30 mouse cellular contexts compared by ENCODE assay signal in the genomic region with DNA sequence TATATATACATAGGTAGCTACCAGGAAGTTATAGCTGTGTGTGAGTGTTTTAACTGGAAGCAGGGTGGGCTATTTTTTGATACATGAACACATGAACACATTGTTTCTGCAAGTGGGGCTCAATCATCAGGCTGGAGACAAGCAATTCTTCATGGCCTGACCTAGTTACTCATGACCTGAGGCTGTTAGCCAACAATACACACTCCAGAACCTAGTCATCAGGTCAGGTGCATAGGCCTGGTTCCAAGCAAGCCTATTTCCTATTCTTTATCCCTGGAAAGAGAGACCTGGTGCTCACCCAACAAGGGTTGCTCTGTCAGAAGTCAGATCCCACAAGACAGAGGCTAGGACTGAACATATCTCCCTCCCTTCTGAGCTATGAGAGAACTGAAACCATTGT. TPM values are rescaled to one million over a fixed set of nuclear protein-coding genes. Genes with fewer than 3 reads are reported as not detected.
A peak's percentile ranks its signal among the peaks of the same experiment; 100 is the strongest.
DNase-seq lines count a peak whose midpoint lies in the region; ATAC-seq and TF ChIP-seq lines count a peak whose summit lies in the region.
"Had no signal": no experiment of that assay in that cellular context is flagged by ENCODE, and none has a peak within 500 bp of the region (broad histone marks: within the 10 kb centered on the region; RNA-seq: fewer than 3 reads in every experiment).

No protein-coding gene starts in this region.

- ATAC-seq in liver, postnatal 0 days, result peak; percentile 58
- peak; percentile 45 for ATAC-seq in granulocyte monocyte progenitor cell, adult 5-6 weeks (replicated peaks; ENCODE audit: poor library complexity, severe bottlenecking)
- ATAC-seq: forebrain, postnatal 0 days; hindbrain, postnatal 0 days had no signal

- H3K4me1 ChIP-seq in liver, postnatal 0 days (ENCODE audit: insufficient read depth), result no peaks in the 10 kb centered on the region
- H3K4me1 ChIP-seq in MEL (ENCODE audit: control insufficient read depth in 1 of 2, insufficient read depth in 2 of 2, low read length in 2 of 2), result peaks cover 2 to 39% of the 10 kb centered on the region in 2 experiments; a peak in 3 of 4 replicates
- peaks cover 8% of the 10 kb centered on the region for H3K4me1 ChIP-seq in limb, embryonic 10.5 days
- H3K4me1 ChIP-seq: neural tube, embryonic 12.5 days had no signal

- no peak overlapping the region for H3K9ac ChIP-seq in liver, postnatal 0 days (replicated peaks)
- H3K9ac ChIP-seq in MEL (ENCODE audit: control insufficient read depth, low read depth, low read length, poor library complexity, severe bottlenecking), result peak overlapping the region; percentile 95
- H3K9ac ChIP-seq: forebrain, postnatal 0 days; heart, embryonic 13.5 days; liver, embryonic 13.5 days; neural tube, embryonic 12.5 days had no signal

- no peak for TF ChIP-seq EP300 in liver, postnatal 0 days (IDR thresholded peaks at IDR 0.05; ENCODE audit: low read depth)
- no peak for TF ChIP-seq EP300 in MEL (IDR thresholded peaks at IDR 0.05; ENCODE audit: low read depth in 1 of 2, low read length in 2 of 2)

- no peak overlapping the region for H3K4me3 ChIP-seq in liver, postnatal 0 days (ENCODE audit: low read depth, low read length)
- H3K4me3 ChIP-seq in MEL (ENCODE audit: control insufficient read depth in 1 of 2, insufficient read depth in 1 of 2, low read depth in 2 of 2, low read length in 2 of 2), result peak overlapping the region; percentile 86 to 94
- H3K4me3 ChIP-seq in limb, embryonic 10.5 days, result no peak overlapping the region
- H3K4me3 ChIP-seq: heart, adult 2 months; heart, embryonic 13.5 days; liver, embryonic 13.5 days; neural tube, embryonic 12.5 days had no signal

- DNase-seq in adrenal gland, adult 2 months, result peak; percentile 41
- DNase-seq in adrenal gland, adult 8-10 months, result no peak
- no peak for DNase-seq in liver, postnatal 0 days
- DNase-seq in liver (no peak), MEL (ENCODE audit: low read depth, low spot score) (no peak)
- no peak for DNase-seq in limb, embryonic 10.5 days (ENCODE audit: low spot score)
- DNase-seq: cerebellum, adult 18-20 months; cerebellum, postnatal 14 days; forebrain, postnatal 0 days; gastrocnemius, postnatal 14 days; heart, adult 2 months; kidney, adult 2 months; liver, embryonic 13.5 days; midbrain, embryonic 14.5 days; retina, postnatal 1 day; right cerebral cortex, postnatal 25 days; thymus, adult 18-20 months; thymus, postnatal 36 days had no signal

- no peaks in the 10 kb centered on the region for H3K36me3 ChIP-seq in liver, postnatal 0 days (replicated peaks; ENCODE audit: insufficient read depth, low read length)
- H3K36me3 ChIP-seq in MEL (ENCODE audit: control insufficient read depth in 1 of 2, insufficient read depth in 2 of 2, low read length in 2 of 2), result peaks cover 0 to 27% of the 10 kb centered on the region in 2 experiments; a peak in 2 of 4 replicates
- no peaks in the 10 kb centered on the region for H3K36me3 ChIP-seq in limb, embryonic 10.5 days
- H3K36me3 ChIP-seq: heart, embryonic 13.5 days; liver, embryonic 13.5 days; neural tube, embryonic 12.5 days had no signal

- TF ChIP-seq CTCF in liver, postnatal 0 days (IDR thresholded peaks at IDR 0.05; ENCODE audit: low read depth), result no peak
- no peak for TF ChIP-seq CTCF in MEL (IDR thresholded peaks at IDR 0.05 in 2 of 3, conservative IDR thresholded peaks at IDR 0.05 in 1 of 3; ENCODE audit: control insufficient read depth in 1 of 3, insufficient read depth in 1 of 3, low read depth in 2 of 3, low read length in 3 of 3, poor library complexity in 1 of 3, severe bottlenecking in 1 of 3)

- H3K27me3 ChIP-seq in liver, postnatal 0 days (ENCODE audit: insufficient read depth, low read length), result no peaks in the 10 kb centered on the region
- H3K27me3 ChIP-seq in MEL (ENCODE audit: control insufficient read depth in 1 of 2, insufficient read depth in 2 of 2, low read length in 2 of 2), result no peaks in the 10 kb centered on the region
- H3K27me3 ChIP-seq in limb, embryonic 10.5 days (ENCODE audit: low read depth, poor library complexity, severe bottlenecking), result no peaks in the 10 kb centered on the region
- H3K27me3 ChIP-seq: heart, embryonic 13.5 days; liver, embryonic 13.5 days; neural tube, embryonic 12.5 days had no signal

- no peak overlapping the region for H3K27ac ChIP-seq in liver, postnatal 0 days (ENCODE audit: low read depth)
- peak overlapping the region; percentile 67 for H3K27ac ChIP-seq in MEL (ENCODE audit: control insufficient read depth, low read depth, low read length)
- H3K27ac ChIP-seq in limb, embryonic 10.5 days, result no peak overlapping the region
- H3K27ac ChIP-seq: heart, adult 2 months; heart, embryonic 13.5 days; hindbrain, postnatal 0 days; kidney, postnatal 0 days; liver, embryonic 13.5 days; neural tube, embryonic 12.5 days had no signal

- no peak overlapping the region for H3K4me2 ChIP-seq in liver, postnatal 0 days (ENCODE audit: low read depth, low read length)
- H3K4me2 ChIP-seq: heart, embryonic 13.5 days; liver, embryonic 13.5 days; neural tube, embryonic 12.5 days had no signal

- H3K79me2 ChIP-seq in MEL (ENCODE audit: control insufficient read depth, insufficient read depth, low read length, poor library complexity), result peaks cover 19% of the 10 kb centered on the region

- TF ChIP-seq POLR2A in MEL (IDR thresholded peaks at IDR 0.05; ENCODE audit: control insufficient read depth in 1 of 2, insufficient read depth in 1 of 2, low read depth in 1 of 2, low read length in 2 of 2, poor library complexity in 1 of 2), result no peak

- no peak for TF ChIP-seq RAD21 in MEL (IDR thresholded peaks at IDR 0.05; ENCODE audit: low read depth, low read length)

- H3K9me3 ChIP-seq in liver, postnatal 0 days (ENCODE audit: low read length), result no peaks in the 10 kb centered on the region
- H3K9me3 ChIP-seq in MEL (replicated peaks; ENCODE audit: insufficient read depth, low read length), result no peaks in the 10 kb centered on the region
- no peaks in the 10 kb centered on the region for H3K9me3 ChIP-seq in limb, embryonic 10.5 days (replicated peaks)
- H3K9me3 ChIP-seq: heart, embryonic 13.5 days; liver, embryonic 13.5 days; neural tube, embryonic 12.5 days had no signal

TF ChIP-seq in MEL, 35 proteins besides CTCF, POLR2A, EP300 and RAD21:
- TF ChIP-seq MEF2A (IDR thresholded peaks at IDR 0.05; ENCODE audit: extremely low read depth, insufficient replicate concordance, low read depth, low read length, poor library complexity, severe bottlenecking) (no peak), HCFC1 (IDR thresholded peaks at IDR 0.05; ENCODE audit: low read depth, low read length) (no peak), MYC (IDR thresholded peaks at IDR 0.05; ENCODE audit: low read depth, low read length) (no peak), KAT2A (conservative IDR thresholded peaks at IDR 0.05; ENCODE audit: low read depth, low read length) (no peak), RCOR1 (IDR thresholded peaks at IDR 0.05; ENCODE audit: low read depth, low read length) (no peak), CHD1 (IDR thresholded peaks at IDR 0.05; ENCODE audit: low read depth, low read length) (no peak), USF1 (IDR thresholded peaks at IDR 0.05; ENCODE audit: low read depth, low read length) (no peak), TAL1 (IDR thresholded peaks at IDR 0.05; ENCODE audit: low read length) (no peak), JUND (IDR thresholded peaks at IDR 0.05; ENCODE audit: low read depth, low read length) (no peak), ZC3H11A (IDR thresholded peaks at IDR 0.05; ENCODE audit: low read depth, low read length) (no peak), ETS1 (IDR thresholded peaks at IDR 0.05; ENCODE audit: low read depth, low read length) (no peak)

RNA-seq across cellular contexts. Expression of gene Fam3b, which starts 3.1 kb away (rescaled TPM):
- total RNA-seq in adrenal gland, adult 2 months (2021), result not detected
- polyA plus RNA-seq in adrenal gland, adult 2 months (2012; rRNA removed), result not detected in 2 replicates
- not detected for total RNA-seq in adrenal gland, adult 8-10 months (2022)
- 0.15 TPM in 1 of 2 replicates, not detected in the other for polyA plus RNA-seq in liver, postnatal 0 days (2015; fragmentation: Nextera tagmentation; extraction: Ambion mirVana)
- total RNA-seq in MEL (2012; rRNA removed), result 19.2 and 20.6 TPM in 2 replicates
- 10 to 100 TPM in 1 of 2 experiments, not detected in 1; 21.2 TPM for polyA plus RNA-seq in MEL (2012; ENCODE audit: insufficient read depth in 1 of 2, insufficient read length in 2 of 2, low read depth in 1 of 2, low replicate concordance in 2 of 2, missing spikeins in 1 of 2)
- total RNA-seq in granulocyte monocyte progenitor cell, adult 5-6 weeks (2014; fragmentation: Nextera tagmentation), result 1.1 TPM in 1 of 2 replicates, not detected in the other
- total RNA-seq in granulocyte monocyte progenitor cell, adult 5-6 weeks (2017), result 2.3 TPM in 1 of 2 replicates, not detected in the other
- not detected in 2 replicates for polyA plus RNA-seq in limb, embryonic 10.5 days (2016; fragmentation: Nextera tagmentation; extraction: Ambion mirVana)
- total RNA-seq: forebrain, postnatal 0 days; gastrocnemius, postnatal 14 days; heart, adult 2 months; heart, postnatal 14 days; hindbrain, postnatal 0 days; layer of hippocampus, postnatal 14 days had no signal
- polyA plus RNA-seq: embryonic facial prominence, embryonic 11.5 days; forebrain, embryonic 11.5 days; forebrain, postnatal 0 days; heart, adult 2 months; heart, embryonic 13.5 days; hindbrain, embryonic 11.5 days; hindbrain, postnatal 0 days; kidney, adult 2 months; kidney, postnatal 0 days; limb, embryonic 11.5 days; liver, embryonic 13.5 days; midbrain, embryonic 14.5 days; neural tube, embryonic 12.5 days; spleen, adult 2 months had no signal

RNA-seq across cellular contexts. Expression of gene Mx1, which starts 48.8 kb away (rescaled TPM):
- 1 to 10 TPM; 2.2 to 2.7 TPM for total RNA-seq in adrenal gland, adult 2 months (2021)
- polyA plus RNA-seq in adrenal gland, adult 2 months (2012; rRNA removed), result 0.12 and 0.34 TPM in 2 replicates
- 1 to 10 TPM; 2.6 to 5.0 (median 3.2) TPM for total RNA-seq in adrenal gland, adult 8-10 months (2022)
- 0.63 and 1.0 TPM in 2 replicates for polyA plus RNA-seq in liver, postnatal 0 days (2015; fragmentation: Nextera tagmentation; extraction: Ambion mirVana)
- 0.13 and 0.27 TPM in 2 replicates for total RNA-seq in MEL (2012; rRNA removed)
- under 1 TPM in 1 of 2 experiments, not detected in 1; 0.42 TPM for polyA plus RNA-seq in MEL (2012; ENCODE audit: insufficient read depth in 1 of 2, insufficient read length in 2 of 2, low read depth in 1 of 2, low replicate concordance in 2 of 2, missing spikeins in 1 of 2)
- 0.73 and 6.5 TPM in 2 replicates for total RNA-seq in granulocyte monocyte progenitor cell, adult 5-6 weeks (2014; fragmentation: Nextera tagmentation)
- total RNA-seq in granulocyte monocyte progenitor cell, adult 5-6 weeks (2017), result 1.3 and 2.2 TPM in 2 replicates
- not detected in 2 replicates for polyA plus RNA-seq in limb, embryonic 10.5 days (2016; fragmentation: Nextera tagmentation; extraction: Ambion mirVana)
- polyA plus RNA-seq: embryonic facial prominence, embryonic 11.5 days; forebrain, embryonic 11.5 days; hindbrain, embryonic 11.5 days had no signal

Comparison
In these comparisons a context has a peak if more than half of its experiments do, and no peak if none do; other contexts are left out.
1. H3K4me3 ChIP-seq: peak in MEL (2 of 2); none in liver, postnatal 0 days (single experiment) and limb, embryonic 10.5 days (single experiment).